Mouse (Mus musculus): ENCODE measurements around the gene Btnl1. TPM values are rescaled to one million over a fixed set of nuclear protein-coding genes. Genes with fewer than 3 reads are reported as not detected.

Gene Btnl1
- polyA plus RNA-seq, 1 experiment from 2014 or later: not detected

DNA sequence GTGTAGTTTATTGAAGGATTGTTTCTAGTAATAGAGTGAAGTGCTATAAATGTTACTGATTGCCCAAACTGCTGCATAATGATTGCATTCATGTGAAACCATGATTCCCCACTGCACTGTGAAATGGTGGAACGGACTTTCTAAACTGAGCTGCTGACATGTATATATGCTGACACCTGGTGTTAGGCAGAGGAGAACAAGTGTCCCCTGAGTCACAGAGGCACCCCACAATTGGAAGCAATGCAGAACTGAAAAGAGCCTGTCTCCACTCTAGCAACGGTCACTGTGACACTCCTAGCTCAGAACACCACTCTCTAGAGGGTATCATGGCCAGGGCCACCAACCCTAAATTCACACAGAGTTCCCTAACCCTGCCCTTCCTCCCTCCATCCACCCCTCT is 1.8 kb downstream of the Btnl1 start:
- H3K27ac ChIP-seq (ENCODE audit: low read depth, low read length): no peak overlapping the region
- no peak overlapping the region for H3K9ac ChIP-seq (ENCODE audit: low read depth, low read length)
- H3K9me3 ChIP-seq (ENCODE audit: control insufficient read depth, low read length): no peaks in the 10 kb centered on the region
- no peak for ATAC-seq (ENCODE audit: low FRiP score)
- no peaks in the 10 kb centered on the region for H3K36me3 ChIP-seq (ENCODE audit: control insufficient read depth, insufficient read depth, low read length)
- no peak overlapping the region for H3K4me2 ChIP-seq (replicated peaks; ENCODE audit: low read depth, low read length)
- H3K4me1 ChIP-seq (replicated peaks; ENCODE audit: control insufficient read depth, insufficient read depth, low read length): no peaks in the 10 kb centered on the region
- 90% methylated on average over 2 of the region's 2 CpGs for WGBS
- H3K4me3 ChIP-seq (ENCODE audit: low read depth, low read length): no peak overlapping the region
- no peaks in the 10 kb centered on the region for H3K27me3 ChIP-seq (ENCODE audit: control insufficient read depth, insufficient read depth, low read length)
- no peak for DNase-seq (ENCODE audit: low spot score)

DNA sequence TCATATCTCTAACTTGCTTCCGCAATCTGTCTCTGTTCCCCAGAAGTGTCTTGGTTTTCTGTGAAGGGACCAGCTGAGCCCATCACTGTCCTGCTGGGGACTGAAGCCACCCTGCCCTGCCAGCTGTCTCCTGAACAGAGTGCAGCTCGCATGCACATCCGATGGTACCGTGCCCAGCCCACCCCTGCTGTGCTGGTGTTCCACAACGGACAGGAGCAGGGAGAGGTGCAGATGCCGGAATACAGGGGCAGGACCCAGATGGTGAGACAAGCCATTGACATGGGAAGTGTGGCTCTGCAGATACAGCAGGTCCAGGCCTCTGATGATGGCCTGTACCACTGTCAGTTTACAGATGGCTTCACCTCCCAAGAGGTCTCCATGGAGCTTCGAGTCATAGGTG is 2.5 kb downstream of the Btnl1 start:
- DNase-seq (ENCODE audit: low spot score) (no peak), ATAC-seq (ENCODE audit: low FRiP score) (no peak)
- 74% methylated on average over 7 of the region's 7 CpGs for WGBS
- no peak overlapping the region for H3K9ac ChIP-seq (ENCODE audit: low read depth, low read length)
- no peaks in the 10 kb centered on the region for H3K4me1 ChIP-seq (replicated peaks; ENCODE audit: control insufficient read depth, insufficient read depth, low read length)
- H3K4me3 ChIP-seq (ENCODE audit: low read depth, low read length): no peak overlapping the region
- H3K27me3 ChIP-seq (ENCODE audit: control insufficient read depth, insufficient read depth, low read length): no peaks in the 10 kb centered on the region
- no peaks in the 10 kb centered on the region for H3K36me3 ChIP-seq (ENCODE audit: control insufficient read depth, insufficient read depth, low read length)
- H3K27ac ChIP-seq (ENCODE audit: low read depth, low read length): no peak overlapping the region
- no peak overlapping the region for H3K4me2 ChIP-seq (replicated peaks; ENCODE audit: low read depth, low read length)
- no peaks in the 10 kb centered on the region for H3K9me3 ChIP-seq (ENCODE audit: control insufficient read depth, low read length)

DNA sequence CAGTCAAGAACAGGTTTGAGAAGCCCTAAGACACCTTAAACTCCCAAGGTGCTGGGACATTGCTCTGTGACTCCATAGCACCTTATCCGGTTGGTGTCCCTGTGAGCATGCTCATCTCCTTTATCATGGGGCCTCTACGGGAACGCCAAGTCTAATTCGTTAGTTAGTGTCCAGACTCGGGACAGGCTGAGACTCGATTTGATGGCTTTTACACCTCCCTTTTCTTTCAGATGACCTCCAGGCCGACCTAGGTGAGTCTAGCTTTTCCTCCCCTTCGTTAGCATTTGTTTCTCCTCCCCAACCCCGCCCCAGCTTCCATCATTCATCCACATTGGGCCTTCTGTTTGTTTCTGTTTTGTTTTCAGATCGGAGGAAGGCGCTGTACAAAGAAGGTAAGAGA is 4.9 kb downstream of the Btnl1 start:
- Histone ChIP-seq H3K4me2 (replicated peaks; ENCODE audit: low read depth, low read length) (no peak overlapping the region), H3K27ac (ENCODE audit: low read depth, low read length) (no peak overlapping the region), H3K4me1 (replicated peaks; ENCODE audit: control insufficient read depth, insufficient read depth, low read length) (no peaks in the 10 kb centered on the region), H3K9ac (ENCODE audit: low read depth, low read length) (no peak overlapping the region), H3K36me3 (ENCODE audit: control insufficient read depth, insufficient read depth, low read length) (no peaks in the 10 kb centered on the region), H3K9me3 (ENCODE audit: control insufficient read depth, low read length) (no peaks in the 10 kb centered on the region), H3K27me3 (ENCODE audit: control insufficient read depth, insufficient read depth, low read length) (no peaks in the 10 kb centered on the region), H3K4me3 (ENCODE audit: low read depth, low read length) (no peak overlapping the region)
- 74% methylated on average over 11 of the region's 11 CpGs for WGBS
- no peak for ATAC-seq (ENCODE audit: low FRiP score)
- DNase-seq (ENCODE audit: low spot score): no peak

DNA sequence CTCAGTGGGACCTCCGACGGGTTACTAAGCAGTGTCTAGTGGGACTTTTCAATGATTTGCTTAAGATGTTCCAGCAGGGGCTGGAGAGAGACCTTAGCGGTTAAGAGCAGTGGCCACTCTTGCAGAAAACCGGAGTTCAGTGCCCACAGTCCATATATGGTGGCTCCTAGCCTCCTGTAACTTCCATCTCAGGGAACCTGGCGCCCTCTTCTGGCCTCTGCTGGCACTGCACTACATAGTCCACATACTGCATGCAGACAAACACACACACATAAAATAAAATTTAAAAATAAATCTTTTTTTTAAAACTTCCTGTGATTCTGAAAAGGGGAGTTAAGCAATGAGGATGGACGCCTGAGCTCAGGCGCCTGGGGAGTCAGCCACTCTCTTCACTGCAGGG is 6.3 kb downstream of the Btnl1 start:
- no peaks in the 10 kb centered on the region for H3K36me3 ChIP-seq (ENCODE audit: control insufficient read depth, insufficient read depth, low read length)
- WGBS: 72% methylated on average over 7 of the region's 7 CpGs
- H3K27ac ChIP-seq (ENCODE audit: low read depth, low read length): no peak overlapping the region
- no peaks in the 10 kb centered on the region for H3K27me3 ChIP-seq (ENCODE audit: control insufficient read depth, insufficient read depth, low read length)
- no peaks in the 10 kb centered on the region for H3K4me1 ChIP-seq (replicated peaks; ENCODE audit: control insufficient read depth, insufficient read depth, low read length)
- DNase-seq (ENCODE audit: low spot score) (peak; percentile 30), ATAC-seq (ENCODE audit: low FRiP score) (no peak)
- H3K4me2 ChIP-seq (replicated peaks; ENCODE audit: low read depth, low read length): no peak overlapping the region
- no peak overlapping the region for H3K4me3 ChIP-seq (ENCODE audit: low read depth, low read length)
- no peaks in the 10 kb centered on the region for H3K9me3 ChIP-seq (ENCODE audit: control insufficient read depth, low read length)
- no peak overlapping the region for H3K9ac ChIP-seq (ENCODE audit: low read depth, low read length)

DNA sequence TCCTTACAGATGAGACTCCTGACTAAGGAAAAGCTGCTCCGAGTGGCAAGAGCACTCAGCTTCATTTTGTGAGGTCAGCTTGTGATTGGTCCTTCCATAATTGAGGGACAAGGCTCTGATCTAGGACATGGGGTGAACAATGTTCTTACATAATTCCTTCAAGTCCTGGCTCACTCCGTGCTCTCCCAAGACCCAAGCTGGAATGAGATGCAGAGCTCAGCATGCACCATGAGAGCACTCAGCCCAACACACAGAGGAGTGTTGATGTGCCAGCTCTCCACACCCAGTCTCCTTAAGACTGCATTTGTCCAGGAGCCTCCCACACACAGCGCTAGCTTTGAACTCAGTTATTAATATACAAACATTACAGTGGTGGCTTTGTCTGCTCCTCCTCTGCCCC is 7.8 kb downstream of the Btnl1 start:
- Histone ChIP-seq H3K4me2 (replicated peaks; ENCODE audit: low read depth, low read length) (no peak overlapping the region), H3K9ac (ENCODE audit: low read depth, low read length) (no peak overlapping the region), H3K27ac (ENCODE audit: low read depth, low read length) (no peak overlapping the region), H3K4me1 (replicated peaks; ENCODE audit: control insufficient read depth, insufficient read depth, low read length) (no peaks in the 10 kb centered on the region), H3K36me3 (ENCODE audit: control insufficient read depth, insufficient read depth, low read length) (no peaks in the 10 kb centered on the region), H3K27me3 (ENCODE audit: control insufficient read depth, insufficient read depth, low read length) (no peaks in the 10 kb centered on the region), H3K9me3 (ENCODE audit: control insufficient read depth, low read length) (no peaks in the 10 kb centered on the region), H3K4me3 (ENCODE audit: low read depth, low read length) (no peak overlapping the region)
- DNase-seq (ENCODE audit: low spot score): no peak
- WGBS: 81% methylated on average over 3 of the region's 3 CpGs
- no peak for ATAC-seq (ENCODE audit: low FRiP score)

DNA sequence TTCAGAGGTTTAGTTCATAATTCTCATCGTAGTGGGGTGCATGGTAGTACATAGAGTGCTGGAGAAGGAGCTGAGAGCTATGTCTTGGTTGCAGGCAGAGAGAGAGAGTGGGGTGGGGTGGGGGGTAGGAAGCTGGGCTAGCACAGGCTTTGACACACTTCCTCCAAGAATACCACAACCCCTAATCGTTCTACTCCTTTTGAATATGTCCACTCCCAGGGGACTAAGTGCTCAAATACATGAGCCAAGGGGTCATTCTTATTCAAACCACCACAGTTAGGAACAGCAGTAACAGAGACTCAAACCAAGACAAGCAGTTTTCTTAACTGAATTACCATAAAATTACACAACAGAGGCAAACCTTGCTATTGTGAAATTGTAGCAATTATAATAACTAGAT is 9.7 kb downstream of the Btnl1 start:
- ATAC-seq (ENCODE audit: low FRiP score) (no peak), DNase-seq (ENCODE audit: low spot score) (no peak)
- Histone ChIP-seq H3K27ac (ENCODE audit: low read depth, low read length) (no peak overlapping the region), H3K9ac (ENCODE audit: low read depth, low read length) (no peak overlapping the region), H3K4me3 (ENCODE audit: low read depth, low read length) (no peak overlapping the region), H3K4me1 (replicated peaks; ENCODE audit: control insufficient read depth, insufficient read depth, low read length) (no peaks in the 10 kb centered on the region), H3K9me3 (ENCODE audit: control insufficient read depth, low read length) (no peaks in the 10 kb centered on the region), H3K4me2 (replicated peaks; ENCODE audit: low read depth, low read length) (no peak overlapping the region), H3K27me3 (ENCODE audit: control insufficient read depth, insufficient read depth, low read length) (peaks cover 2% of the 10 kb centered on the region; the same call in 1 of the 2 replicates), H3K36me3 (ENCODE audit: control insufficient read depth, insufficient read depth, low read length) (no peaks in the 10 kb centered on the region)
- 67% methylated on average over 2 of the region's 2 CpGs for WGBS

DNA sequence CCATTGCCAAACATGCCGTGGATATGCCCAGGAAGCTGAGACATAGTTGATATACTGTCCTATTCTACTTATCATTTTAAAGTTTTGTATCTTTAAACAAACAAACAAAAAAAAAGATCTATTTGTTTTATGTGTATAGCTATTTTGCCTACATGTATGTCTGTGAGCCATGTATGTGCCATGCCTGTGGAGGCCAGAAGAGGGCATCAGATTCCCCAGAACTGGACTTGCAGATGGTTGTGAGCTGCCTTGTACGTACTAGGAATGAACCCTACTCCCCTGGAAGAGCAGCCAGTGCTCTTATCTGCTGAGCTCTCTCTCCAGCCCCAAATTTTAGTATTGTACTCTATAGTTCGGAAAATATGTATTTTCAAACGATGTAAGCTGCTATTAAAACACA is 11.6 kb downstream of the Btnl1 start:
- H3K4me3 ChIP-seq (ENCODE audit: low read depth, low read length): no peak overlapping the region
- H3K4me2 ChIP-seq (replicated peaks; ENCODE audit: low read depth, low read length): no peak overlapping the region
- H3K36me3 ChIP-seq (ENCODE audit: control insufficient read depth, insufficient read depth, low read length): no peaks in the 10 kb centered on the region
- DNase-seq (ENCODE audit: low spot score): peak; percentile 52
- no peaks in the 10 kb centered on the region for H3K4me1 ChIP-seq (replicated peaks; ENCODE audit: control insufficient read depth, insufficient read depth, low read length)
- no peaks in the 10 kb centered on the region for H3K9me3 ChIP-seq (ENCODE audit: control insufficient read depth, low read length)
- H3K9ac ChIP-seq (ENCODE audit: low read depth, low read length): no peak overlapping the region
- no peak for ATAC-seq (ENCODE audit: low FRiP score)
- H3K27ac ChIP-seq (ENCODE audit: low read depth, low read length): no peak overlapping the region
- peaks cover 4% of the 10 kb centered on the region; the same call in 1 of the 2 replicates for H3K27me3 ChIP-seq (ENCODE audit: control insufficient read depth, insufficient read depth, low read length)
- 33% methylated on average over 4 of the region's 4 CpGs for WGBS

DNA sequence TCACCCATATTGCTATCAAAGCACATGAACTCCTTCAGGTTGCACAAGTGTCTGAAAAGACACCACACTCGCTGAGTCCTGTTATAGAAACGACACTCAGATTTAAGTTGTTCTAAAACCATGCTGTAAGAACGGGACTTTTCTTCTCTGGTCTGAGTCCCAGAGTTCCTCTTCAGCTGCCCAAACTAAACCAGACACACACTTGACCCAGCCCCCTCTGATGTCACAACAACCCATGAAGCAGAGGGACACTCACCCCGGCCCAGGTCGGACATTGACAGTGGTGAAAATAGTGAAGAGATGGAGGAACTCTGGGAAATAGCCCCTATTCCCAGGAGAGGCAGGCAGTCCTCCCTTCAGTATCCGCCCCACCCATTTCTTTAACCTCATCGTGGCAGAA is 14.6 kb downstream of the Btnl1 start:
- peaks cover 4% of the 10 kb centered on the region; the same call in 1 of the 2 replicates for H3K27me3 ChIP-seq (ENCODE audit: control insufficient read depth, insufficient read depth, low read length)
- no peak for DNase-seq (ENCODE audit: low spot score)
- H3K27ac ChIP-seq (ENCODE audit: low read depth, low read length): no peak overlapping the region
- H3K4me2 ChIP-seq (replicated peaks; ENCODE audit: low read depth, low read length): no peak overlapping the region; the same call in 1 of the 2 replicates
- no peak overlapping the region for H3K4me3 ChIP-seq (ENCODE audit: low read depth, low read length)
- H3K9me3 ChIP-seq (ENCODE audit: control insufficient read depth, low read length): no peaks in the 10 kb centered on the region
- H3K9ac ChIP-seq (ENCODE audit: low read depth, low read length): no peak overlapping the region
- WGBS: 74% methylated on average over 7 of the region's 7 CpGs
- no peak for ATAC-seq (ENCODE audit: low FRiP score)
- H3K4me1 ChIP-seq (replicated peaks; ENCODE audit: control insufficient read depth, insufficient read depth, low read length): no peaks in the 10 kb centered on the region
- no peaks in the 10 kb centered on the region for H3K36me3 ChIP-seq (ENCODE audit: control insufficient read depth, insufficient read depth, low read length)

DNA sequence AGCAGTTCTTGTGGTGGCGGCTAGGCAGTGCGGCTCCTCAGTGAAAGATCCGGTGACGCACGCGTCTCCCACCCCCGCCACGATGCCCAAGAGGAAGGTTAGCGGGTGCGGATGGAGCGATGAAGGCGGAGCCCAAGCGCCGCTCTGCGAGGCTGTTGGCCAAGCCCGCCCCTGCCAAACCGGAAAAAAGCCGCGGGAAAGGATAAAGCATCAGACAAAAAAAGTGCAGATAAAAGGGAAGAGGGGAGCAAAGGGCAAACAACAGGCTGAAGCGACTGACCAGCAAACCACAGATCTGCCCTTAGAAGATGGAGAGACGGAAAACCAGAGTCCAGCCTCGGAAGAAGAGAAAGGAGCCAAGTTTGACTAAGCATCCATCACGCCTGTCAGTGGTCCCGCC is 15.4 kb downstream of the Btnl1 start:
- no peaks in the 10 kb centered on the region for H3K4me1 ChIP-seq (replicated peaks; ENCODE audit: control insufficient read depth, insufficient read depth, low read length)
- peaks cover 4% of the 10 kb centered on the region; the same call in 1 of the 2 replicates for H3K27me3 ChIP-seq (ENCODE audit: control insufficient read depth, insufficient read depth, low read length)
- H3K4me3 ChIP-seq (ENCODE audit: low read depth, low read length): peak overlapping the region; percentile 28
- no peaks in the 10 kb centered on the region for H3K36me3 ChIP-seq (ENCODE audit: control insufficient read depth, insufficient read depth, low read length)
- 4% methylated on average over 24 of the region's 24 CpGs for WGBS
- H3K9me3 ChIP-seq (ENCODE audit: control insufficient read depth, low read length): no peaks in the 10 kb centered on the region
- H3K4me2 ChIP-seq (replicated peaks; ENCODE audit: low read depth, low read length): peak overlapping the region; percentile 58
- DNase-seq (ENCODE audit: low spot score) (peak; percentile 62), ATAC-seq (ENCODE audit: low FRiP score) (peak; percentile 51; the same call in 1 of the 2 replicates)
- 0 out of 2 replicates have a peak overlapping the region, but pooled peaks have one; percentile 37 for H3K9ac ChIP-seq (ENCODE audit: low read depth, low read length)
- H3K27ac ChIP-seq (ENCODE audit: low read depth, low read length): no peak overlapping the region

Data from hindbrain, embryonic 11.5 days (tissue).